Mouse (Mus musculus): ENCODE results near the gene Sh3rf3. TPM values are rescaled to one million over a fixed set of nuclear protein-coding genes. Genes with fewer than 3 reads are reported as not detected.

Gene Sh3rf3
- polyA plus RNA-seq, 1 experiment from 2014 or later = 2.4 TPM

DNA sequence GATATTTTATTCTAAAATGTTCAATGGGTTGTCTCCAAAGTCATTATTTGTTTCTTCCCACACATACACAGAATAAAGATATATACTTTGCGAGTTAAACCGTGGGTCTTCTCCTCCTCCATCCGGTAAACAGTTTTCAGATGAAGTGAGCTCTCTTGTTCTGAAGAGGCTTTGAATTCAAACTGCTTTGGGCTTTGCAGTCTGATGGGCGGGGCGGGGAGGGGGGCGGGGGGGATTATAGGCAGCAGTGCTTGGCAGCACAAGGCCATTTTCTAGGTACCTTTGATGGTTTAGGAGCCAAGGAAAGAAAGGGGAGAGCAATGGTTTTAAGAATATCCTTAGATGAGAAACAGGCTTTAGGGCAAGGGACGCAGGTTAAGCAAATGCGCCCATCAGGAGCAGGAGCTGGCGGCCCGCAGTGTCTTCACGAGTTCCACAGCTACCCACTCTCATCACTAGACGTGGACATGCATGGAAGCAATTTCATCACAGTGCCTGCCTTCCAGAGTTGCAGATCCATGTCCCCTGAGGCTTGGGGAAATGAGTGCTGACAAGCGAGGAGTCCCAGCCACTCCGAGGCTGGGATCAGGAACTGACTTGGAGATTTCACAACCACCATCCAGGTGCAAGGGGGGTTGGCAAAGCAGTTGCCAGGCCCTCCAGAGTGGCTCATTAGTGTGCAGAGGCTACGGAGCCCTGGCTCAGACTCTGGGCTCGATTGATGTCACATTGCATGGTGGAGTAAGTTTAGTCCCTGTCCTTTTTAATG, 77.7 kb downstream of the Sh3rf3 start:
- Histone ChIP-seq H3K9ac (no peak overlapping the region), H3K4me3 (no peak overlapping the region), H3K4me2 (no peak overlapping the region), H3K36me3 (no peaks in the 10 kb centered on the region), H3K9me3 (no peaks in the 10 kb centered on the region), H3K4me1 (peaks cover 9% of the 10 kb centered on the region; the same call in 1 of the 2 replicates), H3K27me3 (no peaks in the 10 kb centered on the region), H3K27ac (no peak overlapping the region)
- no peak for ATAC-seq (ENCODE audit: borderline replicate concordance, extremely low read depth, low FRiP score, low TSS enrichment)
- WGBS = 62% methylated on average over 16 of the region's 16 CpGs

DNA sequence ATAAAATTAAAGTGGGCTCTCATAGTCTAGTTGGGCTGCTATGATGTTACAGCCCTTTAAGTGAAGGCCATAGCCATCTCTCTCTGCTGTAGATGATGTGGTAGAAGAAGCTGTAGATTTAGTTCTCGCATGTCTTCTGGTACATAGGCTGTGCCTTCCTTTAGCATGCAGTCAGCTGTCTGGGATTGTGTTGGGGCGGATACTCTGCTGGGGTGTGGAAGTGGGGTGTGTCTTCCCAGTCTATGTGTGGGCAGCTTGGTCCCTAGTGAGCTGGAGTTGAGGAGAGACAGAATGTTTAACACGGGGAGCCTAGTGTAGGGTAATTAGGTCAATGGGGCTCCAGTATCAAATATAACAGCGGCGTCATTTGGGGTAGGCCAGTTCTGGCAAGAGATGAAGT, 82.3 kb downstream of the Sh3rf3 start:
- no peak overlapping the region for H3K9ac ChIP-seq
- no peak overlapping the region for H3K4me3 ChIP-seq
- H3K4me2 ChIP-seq = no peak overlapping the region
- no peak overlapping the region for H3K27ac ChIP-seq
- peaks cover 9% of the 10 kb centered on the region; the same call in 1 of the 2 replicates for H3K4me1 ChIP-seq
- no peaks in the 10 kb centered on the region for H3K9me3 ChIP-seq
- ATAC-seq (ENCODE audit: borderline replicate concordance, extremely low read depth, low FRiP score, low TSS enrichment) = no peak
- WGBS = 83% methylated on average over 5 of the region's 5 CpGs
- H3K27me3 ChIP-seq = no peaks in the 10 kb centered on the region
- no peaks in the 10 kb centered on the region for H3K36me3 ChIP-seq

DNA sequence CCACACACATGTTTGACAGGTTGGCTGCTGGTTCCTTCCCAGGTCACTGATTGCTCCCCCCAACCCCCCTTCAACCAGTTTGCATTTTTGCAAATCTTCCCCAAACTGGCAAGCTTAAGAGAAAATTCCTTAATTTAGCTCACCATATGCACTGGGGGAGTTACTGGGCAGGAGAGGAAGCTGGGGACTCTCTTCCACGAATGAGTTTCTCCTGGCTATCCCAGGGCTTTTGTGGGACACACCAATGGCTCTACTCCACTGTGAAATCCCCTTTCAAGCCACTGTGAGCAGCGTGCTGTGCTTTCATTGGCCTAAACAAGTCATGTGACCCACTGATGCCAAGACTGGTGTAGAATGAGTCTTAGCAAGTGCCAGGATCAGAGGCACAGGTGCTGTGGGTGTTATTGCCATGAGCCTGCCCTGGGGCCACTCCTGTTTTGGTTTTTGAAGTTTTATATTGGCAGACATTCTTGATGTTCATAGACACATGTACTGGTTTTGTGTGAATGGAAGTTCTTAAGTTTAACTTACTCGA, 83.9 kb downstream of the Sh3rf3 start:
- no peak overlapping the region for H3K27ac ChIP-seq
- H3K27me3 ChIP-seq = no peaks in the 10 kb centered on the region
- H3K4me2 ChIP-seq = no peak overlapping the region
- no peak overlapping the region for H3K4me3 ChIP-seq
- H3K4me1 ChIP-seq = peaks cover 6% of the 10 kb centered on the region; the same call in 1 of the 2 replicates
- H3K9me3 ChIP-seq = no peaks in the 10 kb centered on the region
- no peak for ATAC-seq (ENCODE audit: borderline replicate concordance, extremely low read depth, low FRiP score, low TSS enrichment)
- 71% methylated on average over 3 of the region's 3 CpGs for WGBS
- H3K36me3 ChIP-seq = no peaks in the 10 kb centered on the region
- no peak overlapping the region for H3K9ac ChIP-seq

- H3K27ac ChIP-seq = no peak overlapping the region
- no peaks in the 10 kb centered on the region for H3K9me3 ChIP-seq
- no peaks in the 10 kb centered on the region for H3K36me3 ChIP-seq
- 30% methylated on average over 6 of the region's 6 CpGs for WGBS
- no peak overlapping the region for H3K9ac ChIP-seq
- no peak overlapping the region for H3K4me3 ChIP-seq
- H3K4me1 ChIP-seq = peaks cover 9% of the 10 kb centered on the region; the same call in 1 of the 2 replicates
- H3K27me3 ChIP-seq = no peaks in the 10 kb centered on the region
- H3K4me2 ChIP-seq = no peak overlapping the region
- no peak for ATAC-seq (ENCODE audit: borderline replicate concordance, extremely low read depth, low FRiP score, low TSS enrichment)
Observed at GRCm38 (mm10) chr10:58905253-58905652, 92.1 kb downstream of the Sh3rf3 start.

GRCm38 (mm10) chr10:58907001-58907443, 93.9 kb downstream of the Sh3rf3 start:
- H3K4me2 ChIP-seq = no peak overlapping the region
- H3K4me3 ChIP-seq = no peak overlapping the region
- H3K27ac ChIP-seq = no peak overlapping the region
- H3K4me1 ChIP-seq = peaks cover 9% of the 10 kb centered on the region; the same call in 1 of the 2 replicates
- no peaks in the 10 kb centered on the region for H3K27me3 ChIP-seq
- H3K36me3 ChIP-seq = no peaks in the 10 kb centered on the region
- H3K9ac ChIP-seq = no peak overlapping the region
- no peaks in the 10 kb centered on the region for H3K9me3 ChIP-seq
- no peak for ATAC-seq (ENCODE audit: borderline replicate concordance, extremely low read depth, low FRiP score, low TSS enrichment)
- 47% methylated on average over 5 of the region's 5 CpGs for WGBS

GRCm38 (mm10) chr10:58908451-58908850, 95.3 kb downstream of the Sh3rf3 start:
- no peaks in the 10 kb centered on the region for H3K9me3 ChIP-seq
- no peaks in the 10 kb centered on the region for H3K36me3 ChIP-seq
- H3K4me3 ChIP-seq = no peak overlapping the region
- no peak overlapping the region for H3K9ac ChIP-seq
- H3K4me1 ChIP-seq = peaks cover 9% of the 10 kb centered on the region; the same call in 1 of the 2 replicates
- ATAC-seq (ENCODE audit: borderline replicate concordance, extremely low read depth, low FRiP score, low TSS enrichment) = no peak
- H3K27me3 ChIP-seq = no peaks in the 10 kb centered on the region
- H3K4me2 ChIP-seq = no peak overlapping the region
- H3K27ac ChIP-seq = no peak overlapping the region
- 78% methylated on average over 8 of the region's 8 CpGs for WGBS

- H3K9me3 ChIP-seq = no peaks in the 10 kb centered on the region
- no peak overlapping the region; the same call in 1 of the 2 replicates for H3K27ac ChIP-seq
- H3K27me3 ChIP-seq = no peaks in the 10 kb centered on the region
- no peaks in the 10 kb centered on the region for H3K36me3 ChIP-seq
- no peak overlapping the region for H3K9ac ChIP-seq
- peaks cover 4% of the 10 kb centered on the region; the same call in 1 of the 2 replicates for H3K4me1 ChIP-seq
- 56% methylated on average over 8 of the region's 8 CpGs for WGBS
- no peak overlapping the region for H3K4me2 ChIP-seq
- no peak for ATAC-seq (ENCODE audit: borderline replicate concordance, extremely low read depth, low FRiP score, low TSS enrichment)
- no peak overlapping the region for H3K4me3 ChIP-seq
Observed at GRCm38 (mm10) chr10:58915301-58916245, 102.4 kb downstream of the Sh3rf3 start.

DNA sequence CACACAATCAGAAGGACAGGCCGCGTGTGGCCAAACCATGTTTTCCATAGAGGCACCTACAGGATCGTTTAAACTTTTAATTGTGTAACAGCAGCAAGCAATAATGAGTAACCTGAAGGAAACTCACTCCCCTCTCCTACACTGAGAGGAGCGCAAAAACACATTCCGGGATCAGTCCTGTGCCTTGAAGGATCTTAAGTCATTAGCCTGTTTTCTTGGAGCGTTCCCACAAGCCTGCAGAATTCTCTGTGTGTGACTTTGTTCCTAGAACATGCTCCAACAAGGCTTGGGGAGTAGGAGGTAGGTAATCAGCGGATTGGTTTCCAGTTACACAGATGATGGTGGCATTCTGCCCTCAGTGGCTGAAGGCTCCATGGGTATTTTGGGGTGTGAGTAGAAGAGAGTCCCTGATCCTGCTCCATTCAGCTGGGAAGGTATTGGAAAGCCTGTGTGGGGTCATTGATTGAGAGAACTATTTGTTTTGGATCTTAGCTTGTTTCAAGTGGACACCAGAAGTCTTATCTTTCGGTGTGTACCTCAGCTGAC, 108.6 kb downstream of the Sh3rf3 start:
- Histone ChIP-seq H3K36me3 (no peaks in the 10 kb centered on the region), H3K27me3 (no peaks in the 10 kb centered on the region), H3K4me1 (no peaks in the 10 kb centered on the region), H3K4me2 (no peak overlapping the region), H3K9ac (no peak overlapping the region), H3K9me3 (no peaks in the 10 kb centered on the region), H3K27ac (no peak overlapping the region), H3K4me3 (no peak overlapping the region)
- WGBS = 82% methylated on average over 8 of the region's 8 CpGs
- no peak for ATAC-seq (ENCODE audit: borderline replicate concordance, extremely low read depth, low FRiP score, low TSS enrichment)

DNA sequence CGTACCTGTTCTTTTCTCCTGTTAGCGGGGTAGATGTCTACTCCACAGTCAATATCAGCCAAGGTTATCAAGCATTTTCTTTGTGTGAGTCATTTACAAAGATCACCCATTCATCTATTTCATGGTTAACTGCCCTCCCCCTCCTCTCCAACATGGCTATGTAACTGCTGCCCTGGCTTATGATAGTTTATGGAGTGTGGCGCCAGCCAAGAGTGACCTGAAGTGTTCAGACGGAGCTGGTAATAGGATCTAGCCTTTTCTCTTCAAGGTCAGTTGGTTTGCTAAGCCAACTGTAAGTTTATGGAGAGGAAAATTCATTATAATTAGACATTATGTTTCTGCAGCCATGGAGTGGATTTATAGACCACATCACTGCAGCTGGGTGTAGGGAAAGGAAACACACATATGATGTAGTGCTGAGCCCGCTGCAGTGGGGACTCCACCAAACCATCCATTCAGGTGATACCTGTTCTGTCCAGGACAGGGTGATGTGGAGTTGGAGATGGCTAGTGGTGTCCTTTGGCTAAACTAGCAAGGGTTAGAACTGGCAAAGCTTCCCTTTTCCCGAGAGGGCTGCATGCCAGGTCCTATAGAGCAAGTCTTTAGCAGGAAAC, 109.2 kb downstream of the Sh3rf3 start:
- no peaks in the 10 kb centered on the region for H3K36me3 ChIP-seq
- 75% methylated on average over 6 of the region's 6 CpGs for WGBS
- H3K9ac ChIP-seq = no peak overlapping the region
- no peak overlapping the region for H3K4me3 ChIP-seq
- ATAC-seq (ENCODE audit: borderline replicate concordance, extremely low read depth, low FRiP score, low TSS enrichment) = no peak
- no peak overlapping the region for H3K4me2 ChIP-seq
- H3K27me3 ChIP-seq = no peaks in the 10 kb centered on the region
- H3K4me1 ChIP-seq = no peaks in the 10 kb centered on the region
- no peaks in the 10 kb centered on the region for H3K9me3 ChIP-seq
- no peak overlapping the region for H3K27ac ChIP-seq

- ATAC-seq (ENCODE audit: borderline replicate concordance, extremely low read depth, low FRiP score, low TSS enrichment) = no peak
- H3K4me1 ChIP-seq = no peaks in the 10 kb centered on the region
- WGBS = 81% methylated on average over 2 of the region's 2 CpGs
- H3K27me3 ChIP-seq = no peaks in the 10 kb centered on the region
- H3K4me3 ChIP-seq = no peak overlapping the region
- H3K27ac ChIP-seq = no peak overlapping the region
- no peaks in the 10 kb centered on the region for H3K9me3 ChIP-seq
- no peaks in the 10 kb centered on the region for H3K36me3 ChIP-seq
- H3K4me2 ChIP-seq = no peak overlapping the region
- no peak overlapping the region for H3K9ac ChIP-seq
Observed at GRCm38 (mm10) chr10:58922993-58923392, 109.8 kb downstream of the Sh3rf3 start.

GRCm38 (mm10) chr10:58926578-58926977, 113.4 kb downstream of the Sh3rf3 start:
- no peak overlapping the region for H3K27ac ChIP-seq
- no peak overlapping the region for H3K4me2 ChIP-seq

More at GRCm38 (mm10) chr10:58926578-58926977, 113.4 kb downstream of the Sh3rf3 start:
- no peaks in the 10 kb centered on the region for H3K9me3 ChIP-seq
- no peak for ATAC-seq (ENCODE audit: borderline replicate concordance, extremely low read depth, low FRiP score, low TSS enrichment)
- no peaks in the 10 kb centered on the region for H3K36me3 ChIP-seq
- H3K4me1 ChIP-seq = peaks cover under 1% of the 10 kb centered on the region; the same call in 1 of the 2 replicates
- no peaks in the 10 kb centered on the region for H3K27me3 ChIP-seq
- 74% methylated on average over 5 of the region's 5 CpGs for WGBS
- H3K4me3 ChIP-seq = no peak overlapping the region
- no peak overlapping the region for H3K9ac ChIP-seq

All from lung, embryonic 15.5 days (tissue).